Mouse (Mus musculus): ENCODE measurements at regions not wholly inside any gene's neighbourhood (a gene's known extent, or its start where the extent isn't known, plus 50 kb on each side); places are given as distances from the start of the nearest gene placed in this dataset.

GRCm38 (mm10) chr14:29784506-29784905, 62.8 kb upstream of the Cacna2d3 start:
- DNase-seq = peak; percentile 24 to 44

- peak; percentile 17 to 21 for DNase-seq
These were observed 64.8 kb upstream of the Cacna2d3 start for GRCm38 (mm10) chr14:29786431-29786830.

- DNase-seq = no peak
These were observed 66.1 kb upstream of the Cacna2d3 start for GRCm38 (mm10) chr14:29787796-29788195.

- DNase-seq = no peak
These were observed 66.7 kb upstream of the Cacna2d3 start for GRCm38 (mm10) chr14:29788351-29788750.

GRCm38 (mm10) chr14:29795325-29795724, 73.7 kb upstream of the Cacna2d3 start:
- DNase-seq = no peak

GRCm38 (mm10) chr14:29796396-29796795, 74.7 kb upstream of the Cacna2d3 start:
- no peak for DNase-seq

- DNase-seq = no peak
These were observed 78.2 kb upstream of the Cacna2d3 start for GRCm38 (mm10) chr14:29799852-29800251.

GRCm38 (mm10) chr14:29805234-29805633, 83.6 kb upstream of the Cacna2d3 start:
- no peak for DNase-seq

- DNase-seq = no peak
These were observed 86.2 kb upstream of the Cacna2d3 start for GRCm38 (mm10) chr14:29807881-29808280.

GRCm38 (mm10) chr14:29814626-29815025, 93.0 kb upstream of the Cacna2d3 start:
- no peak for DNase-seq

GRCm38 (mm10) chr14:29817548-29817947, 95.9 kb upstream of the Cacna2d3 start:
- DNase-seq = no peak

GRCm38 (mm10) chr14:29818251-29818650, 96.6 kb upstream of the Cacna2d3 start:
- no peak for DNase-seq

GRCm38 (mm10) chr14:29818751-29819150, 97.1 kb upstream of the Cacna2d3 start:
- no peak for DNase-seq

- DNase-seq = no peak
These were observed 115.4 kb upstream of the Cacna2d3 start for GRCm38 (mm10) chr14:29837063-29837462.

GRCm38 (mm10) chr14:29839576-29839975, 117.9 kb upstream of the Cacna2d3 start:
- no peak for DNase-seq

GRCm38 (mm10) chr14:29841361-29842117, 119.9 kb upstream of the Cacna2d3 start:
- no peak for DNase-seq

GRCm38 (mm10) chr14:29847661-29848060, 120.4 kb upstream of the Selenok start:
- DNase-seq = no peak

GRCm38 (mm10) chr14:29851286-29851685, 116.8 kb upstream of the Selenok start:
- DNase-seq = no peak

- peak in 1 of 2 experiments; percentile 3 for DNase-seq
These were observed 116.0 kb upstream of the Selenok start for GRCm38 (mm10) chr14:29851956-29852725.

GRCm38 (mm10) chr14:29862032-29862431, 106.1 kb upstream of the Selenok start:
- no peak for DNase-seq

GRCm38 (mm10) chr14:29866455-29867275, 101.4 kb upstream of the Selenok start:
- no peak for DNase-seq

GRCm38 (mm10) chr14:29867311-29867710, 100.8 kb upstream of the Selenok start:
- DNase-seq = no peak

GRCm38 (mm10) chr14:29869930-29870329, 98.2 kb upstream of the Selenok start:
- no peak for DNase-seq
